Mouse (Mus musculus) embryonic stem cell, embryonic (primary cell): ENCODE measurements at regions not wholly inside any gene's neighbourhood (a gene's known extent, or its start where the extent isn't known, plus 50 kb on each side); places are given as distances from the start of the nearest gene placed in this dataset.

Experiments
- CTCF ChIA-PET, 4 experiments: fragments of 300-600 bp in 2 of 4; fragments of 350-600 bp in 2 of 4; sonication (Branson Sonifier 250); formaldehyde crosslinking; loops; one replicate each; lab custom pipeline; 2022; ENCODE audit warnings: inconsistent platforms in 2 of 4; lab: Charles Lee
- POLR2A ChIA-PET, 4 experiments: fragments of 300-600 bp in 2 of 4; fragments of 350-600 bp in 2 of 4; sonication (Branson Sonifier 250); formaldehyde crosslinking; loops; one replicate each; lab custom pipeline; 2022; ENCODE audit warnings: antibody characterized with exemption in 4 of 4, inconsistent platforms in 1 of 4; lab: Charles Lee

DNA sequence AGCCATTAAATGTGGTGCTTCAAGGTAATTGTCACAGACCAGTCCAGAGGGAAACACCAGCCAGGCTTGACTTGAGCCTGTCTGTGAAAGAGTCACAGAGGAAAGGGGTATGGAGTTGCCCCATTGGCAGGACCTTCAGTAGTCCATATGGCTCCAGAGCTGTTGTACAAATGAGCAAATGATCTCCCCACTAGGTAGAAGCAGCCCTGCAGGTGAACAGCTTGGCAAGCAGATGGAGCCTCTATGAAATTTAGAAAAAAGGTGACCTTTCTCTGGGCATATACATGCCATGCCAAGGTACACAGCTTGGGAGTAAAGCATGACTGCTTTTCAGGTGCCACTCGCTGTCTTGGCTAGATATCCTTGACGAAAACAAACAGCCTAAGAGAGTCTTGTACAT, 938.4 kb downstream of the Stpg2 start:
- ChIA-PET CTCF (no interaction called here), POLR2A (no interaction called here)

DNA sequence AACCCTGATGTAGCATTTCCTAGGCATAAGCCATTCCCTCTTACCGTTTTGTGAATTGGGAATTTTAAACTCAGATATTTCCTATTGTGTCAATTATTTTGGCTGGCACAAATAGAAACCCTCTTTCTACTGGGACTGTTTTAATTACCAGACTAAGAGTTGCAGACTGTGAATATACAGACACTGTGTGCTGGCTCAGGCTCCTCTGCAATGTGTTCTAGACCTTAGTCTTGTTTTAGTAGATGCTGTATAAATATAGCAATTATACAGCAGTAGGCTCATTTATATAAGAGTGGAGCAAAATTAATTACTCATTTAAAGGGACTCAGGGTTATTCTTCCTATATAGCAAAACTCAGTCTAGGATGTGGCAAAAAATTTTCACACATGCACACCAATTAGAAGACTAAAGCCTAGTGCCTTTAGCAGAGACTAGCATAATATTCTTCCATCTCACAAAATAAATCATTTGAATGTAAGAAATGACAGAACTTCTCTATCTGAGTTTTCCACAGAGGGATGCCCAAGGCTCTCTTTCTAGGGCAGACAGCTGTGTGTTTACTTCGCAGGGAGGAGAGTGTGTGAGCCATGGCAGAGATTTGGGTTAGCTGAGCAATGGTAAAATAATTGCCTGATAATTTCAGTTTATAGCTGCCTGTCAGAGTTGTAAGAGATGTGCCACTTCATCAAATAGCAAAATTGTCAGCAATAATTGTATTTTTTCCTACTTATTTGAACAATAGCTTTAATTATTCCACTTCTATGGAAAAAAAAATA, 941.9 kb downstream of the Stpg2 start:
- POLR2A ChIA-PET, result no interaction called here
- CTCF ChIA-PET, result no interaction called here

DNA sequence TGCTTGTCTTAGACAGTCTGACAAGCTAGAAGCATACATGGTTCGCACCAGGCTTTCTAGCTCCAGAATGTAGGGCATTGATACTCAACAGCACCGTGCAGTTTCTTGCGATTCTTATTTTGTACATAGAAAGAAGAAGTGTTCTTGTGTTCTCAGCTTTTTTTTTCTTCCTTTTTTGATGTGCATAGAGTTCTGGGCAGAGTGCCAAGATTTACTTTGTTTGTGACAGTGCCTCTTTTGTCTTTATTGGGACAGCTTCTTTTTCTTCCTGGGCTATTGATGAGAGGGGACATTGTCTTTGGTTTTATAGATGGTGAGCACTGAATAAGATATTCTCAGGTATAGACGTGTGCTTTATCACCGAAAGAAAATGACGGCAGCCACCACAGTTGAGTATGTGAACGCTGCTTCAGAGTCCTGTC, 945.0 kb downstream of the Stpg2 start:
- ChIA-PET CTCF (no interaction called here), POLR2A (no interaction called here)

DNA sequence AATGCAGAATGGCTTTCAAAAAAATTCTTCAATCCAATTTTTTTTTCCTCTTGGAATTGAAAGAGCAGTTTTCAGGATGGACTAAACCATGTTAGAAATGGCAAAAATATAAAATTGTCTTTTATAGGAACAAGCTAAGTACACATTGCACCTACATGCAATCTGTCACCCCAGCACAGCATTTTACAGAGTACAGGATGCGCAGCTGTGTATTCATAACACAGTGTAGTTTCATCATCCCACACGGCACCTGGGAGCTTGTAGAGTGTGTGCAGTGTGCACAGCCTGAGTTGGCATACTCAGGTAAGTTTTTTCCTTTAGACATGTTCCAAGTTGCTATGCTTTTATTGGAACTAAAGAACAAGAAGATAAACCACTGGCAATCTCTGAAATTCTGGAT, 974.0 kb downstream of the Stpg2 start:
- ChIA-PET CTCF (no interaction called here), POLR2A (no interaction called here)

DNA sequence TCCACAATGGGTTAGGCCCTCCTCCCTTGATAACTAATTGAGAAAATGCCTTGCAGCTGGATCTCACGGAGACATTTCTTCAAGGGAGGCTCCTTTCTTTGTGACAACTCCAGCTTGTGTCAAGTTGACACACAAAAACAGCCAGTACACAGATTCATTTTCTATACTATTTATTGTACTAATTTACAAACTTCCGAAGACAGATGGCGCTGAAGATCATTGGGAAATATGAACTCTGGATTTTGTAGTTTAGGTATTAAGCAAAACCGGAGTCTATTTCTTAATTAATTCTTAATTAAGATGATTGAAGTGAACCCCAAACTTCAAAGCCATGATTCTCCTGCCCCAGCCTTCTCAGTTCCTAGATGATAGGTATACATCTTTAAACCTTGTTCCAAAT, 977.2 kb downstream of the Stpg2 start:
- POLR2A ChIA-PET, result no interaction called here
- CTCF ChIA-PET, result interaction anchor here in 2 of 4 experiments (0.6 to 0.9 kb wide), 2 partner anchors 12 to 499 kb away, joined by 3 read pairs; no protein-coding TSS in a partner anchor

DNA sequence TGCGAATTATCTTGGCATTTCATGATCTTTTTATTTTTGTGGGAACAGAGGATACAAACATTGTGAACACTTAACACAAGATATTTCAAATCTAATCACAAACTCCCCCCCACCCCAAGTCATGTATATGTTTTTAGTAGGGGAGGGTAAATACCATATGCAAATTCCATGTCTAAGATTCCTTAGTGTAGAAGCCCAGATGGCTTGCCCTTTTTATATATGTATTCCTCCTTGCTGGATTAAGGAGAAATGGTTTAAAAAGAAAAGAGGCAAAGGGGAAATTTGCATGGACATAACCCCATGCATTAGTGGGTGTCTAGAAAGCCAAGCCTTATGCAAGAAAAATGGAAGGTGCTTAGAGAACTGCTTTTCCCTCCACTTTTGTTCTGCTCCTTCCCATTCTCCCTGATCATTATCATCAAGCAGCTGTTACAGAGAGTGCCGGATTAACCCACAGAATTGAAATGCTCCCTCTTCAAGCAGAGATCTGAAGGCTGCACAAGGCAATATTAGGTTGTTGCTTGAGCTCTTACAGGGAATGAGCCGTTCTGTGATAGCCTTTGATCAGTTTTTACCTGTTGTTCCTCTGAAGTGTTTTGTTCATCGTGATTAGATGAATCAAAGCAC, 979.5 kb downstream of the Stpg2 start:
- CTCF ChIA-PET, result no interaction called here
- POLR2A ChIA-PET, result no interaction called here

DNA sequence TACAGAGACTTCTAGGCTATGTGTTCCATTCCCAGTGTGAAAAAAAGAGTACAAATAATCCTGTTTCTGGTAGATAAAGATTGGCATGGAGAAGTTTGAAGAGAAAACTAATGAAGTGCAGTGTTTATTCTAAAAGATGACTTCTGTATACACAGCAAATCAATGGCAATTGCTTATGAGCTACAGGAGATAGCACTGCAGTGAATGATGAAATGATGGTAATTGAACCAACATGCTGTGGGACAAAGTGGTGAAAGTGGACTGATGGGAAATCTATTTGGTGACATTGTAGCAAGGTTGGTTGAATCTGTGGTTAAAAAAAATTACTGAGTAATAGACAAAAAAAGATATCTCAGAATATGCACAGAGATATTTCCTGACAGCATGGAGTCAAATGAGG, 1000.4 kb downstream of the Stpg2 start:
- CTCF ChIA-PET, result no interaction called here

DNA sequence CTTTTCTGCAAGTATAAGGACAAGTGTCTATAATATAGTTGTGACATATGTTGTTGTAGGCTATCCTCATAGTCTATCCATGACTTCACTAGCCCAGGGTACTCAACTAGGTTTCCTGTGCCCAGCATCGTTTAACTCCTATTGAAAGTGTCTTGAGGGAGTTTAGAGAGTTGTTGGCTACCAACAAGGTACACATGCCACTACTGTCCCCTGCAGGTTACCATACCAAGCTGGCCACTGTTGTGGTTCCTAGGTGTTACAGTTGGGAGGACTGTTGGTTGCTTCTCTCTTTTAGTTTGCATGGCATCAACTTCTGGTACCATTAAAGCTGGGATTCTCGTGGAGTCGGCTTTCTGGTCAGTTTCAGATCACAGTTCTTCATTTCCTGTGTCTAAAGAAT, 990.7 kb downstream of the Pdha2 start:
- ChIA-PET POLR2A (no interaction called here), CTCF (no interaction called here)

More for the DNA sequence above, 1000.4 kb downstream of the Stpg2 start:
- POLR2A ChIA-PET, result no interaction called here

DNA sequence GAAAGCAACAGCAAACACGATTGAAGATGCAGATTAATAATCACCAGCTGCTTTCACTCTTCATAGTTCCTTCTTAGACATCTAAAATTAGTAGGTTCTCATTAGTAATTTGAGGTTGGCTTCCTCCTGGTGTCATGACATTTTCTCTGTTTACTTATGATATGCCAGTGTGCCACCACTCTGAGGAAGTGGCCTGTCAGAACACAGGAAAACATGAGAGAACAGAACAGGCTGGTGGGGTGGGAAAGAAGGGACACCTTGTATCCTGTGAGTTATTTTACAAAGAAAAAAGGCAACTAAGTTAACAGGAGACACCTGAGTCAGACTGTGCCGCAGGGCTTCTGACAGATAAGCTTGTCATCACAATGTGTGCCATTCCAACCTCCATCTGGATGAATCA, 981.4 kb downstream of the Pdha2 start:
- POLR2A ChIA-PET, result no interaction called here
- CTCF ChIA-PET, result interaction anchor here in 1 of 4 experiments (0.6 kb wide), 1 partner anchor 1976 kb away, joined by 8 read pairs; no protein-coding TSS in a partner anchor

DNA sequence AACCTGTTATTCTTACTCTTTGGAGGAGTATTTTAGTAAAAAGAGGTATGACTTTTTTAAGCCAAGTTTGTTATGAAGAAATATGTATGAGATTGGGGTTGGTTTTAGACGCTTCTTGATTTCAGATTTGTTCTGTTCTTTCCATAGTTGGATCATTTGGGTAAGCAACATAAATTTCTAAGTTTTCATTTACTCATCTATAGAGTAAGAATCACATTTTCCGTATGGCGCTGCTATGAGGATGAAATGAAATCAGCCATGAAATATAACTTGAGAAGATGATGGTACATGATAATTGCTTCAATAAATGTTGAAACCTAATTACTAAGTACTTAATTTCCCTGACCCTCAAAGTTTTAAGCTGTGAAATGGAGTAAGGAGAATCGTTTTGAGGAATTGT, 979.0 kb downstream of the Pdha2 start:
- CTCF ChIA-PET, result interaction anchor here in 1 of 4 experiments (0.5 kb wide), 1 partner anchor 475 kb away, joined by 3 read pairs; no protein-coding TSS in a partner anchor
- POLR2A ChIA-PET, result no interaction called here

DNA sequence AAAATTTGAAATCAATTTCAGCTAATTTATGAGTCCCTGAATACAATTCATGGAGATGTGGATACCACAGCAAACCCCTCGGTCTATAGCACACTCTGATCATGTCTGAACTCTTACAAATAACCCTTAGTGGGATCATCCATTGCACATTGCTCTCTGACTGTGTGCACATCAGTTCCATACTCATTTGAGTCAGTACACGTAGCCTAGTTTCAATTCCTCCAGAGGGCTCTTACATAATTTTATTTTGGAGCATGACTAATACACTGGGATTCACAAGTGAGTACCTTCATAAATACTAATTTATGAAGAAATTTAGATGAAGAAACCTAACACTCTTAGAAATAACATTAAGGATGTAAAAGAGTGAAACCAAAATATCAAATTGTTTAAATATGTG, 978.3 kb downstream of the Pdha2 start:
- CTCF ChIA-PET, result no interaction called here

DNA sequence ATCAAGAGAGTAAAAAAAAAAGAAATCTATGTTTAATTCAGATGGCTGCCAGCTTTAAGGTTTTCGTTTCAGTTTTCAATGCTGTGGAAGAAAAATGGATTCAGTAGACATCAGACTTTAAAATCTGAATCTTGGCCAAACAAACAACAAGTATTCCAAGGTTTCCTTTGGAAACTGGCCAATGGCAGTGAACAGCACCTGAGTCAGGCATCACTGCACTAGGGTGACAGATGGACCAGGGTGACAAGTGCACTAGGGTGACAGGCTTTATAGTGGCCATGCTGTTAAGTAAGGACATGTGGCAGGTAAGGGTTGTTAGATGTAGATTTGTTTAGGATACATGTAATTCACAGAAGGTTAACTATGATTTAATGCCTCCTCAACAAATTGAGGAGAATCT, 972.9 kb downstream of the Pdha2 start:
- ChIA-PET CTCF (no interaction called here), POLR2A (interaction anchor here in 1 of 4 experiments (0.5 kb wide), 1 partner anchor 295 kb away, joined by 6 read pairs; no protein-coding TSS in a partner anchor)

More for the DNA sequence above, 978.3 kb downstream of the Pdha2 start:
- POLR2A ChIA-PET, result no interaction called here
